Mouse (Mus musculus): Measurements from ENCODE around the gene Grid2.
"Not testable (repeated sequence)": the region's sequence is repeated elsewhere in the genome, so short reads cannot be mapped to it uniquely, and the experiment has no call there.

- not testable (repeated sequence) for TF ChIP-seq CTCF (IDR thresholded peaks at IDR 0.05; ENCODE audit: low read depth, low read length); POLR2A (IDR thresholded peaks at IDR 0.05; ENCODE audit: borderline replicate concordance, low read depth, low read length)
These were observed 313.1 kb downstream of the Grid2 start for GRCm38 (mm10) chr6:63568741-63569140.

Data from bone marrow macrophage, adult 2 months (primary cell).